Mouse (Mus musculus): ENCODE measurements around the gene Steap3.

The Steap3 gene

GRCm38 (mm10) chr1:120198151-120198550 is 74.4 kb downstream of the Steap3 start:
- no peak for DNase-seq (ENCODE audit: low read depth)

- DNase-seq (ENCODE audit: low read depth), result peak; percentile 93
These were observed 75.3 kb downstream of the Steap3 start for GRCm38 (mm10) chr1:120197189-120197588.

GRCm38 (mm10) chr1:120196724-120197123 is 75.8 kb downstream of the Steap3 start:
- no peak for DNase-seq (ENCODE audit: low read depth)

- DNase-seq (ENCODE audit: low read depth), result no peak
These were observed 76.6 kb downstream of the Steap3 start for GRCm38 (mm10) chr1:120195947-120196346.

GRCm38 (mm10) chr1:120193586-120193985 is 78.9 kb downstream of the Steap3 start:
- no peak for DNase-seq (ENCODE audit: low read depth)

- DNase-seq (ENCODE audit: low read depth), result no peak
These were observed 80.2 kb downstream of the Steap3 start for GRCm38 (mm10) chr1:120192321-120192720.

GRCm38 (mm10) chr1:120190946-120191345 is 81.6 kb downstream of the Steap3 start:
- no peak for DNase-seq (ENCODE audit: low read depth)

- DNase-seq (ENCODE audit: low read depth), result no peak
These were observed 82.2 kb downstream of the Steap3 start for GRCm38 (mm10) chr1:120190300-120190699.

- DNase-seq (ENCODE audit: low read depth), result no peak
These were observed 83.3 kb downstream of the Steap3 start for GRCm38 (mm10) chr1:120189206-120189605.

- DNase-seq (ENCODE audit: low read depth), result no peak
These were observed 85.4 kb downstream of the Steap3 start for GRCm38 (mm10) chr1:120187059-120187458.

- no peak for DNase-seq (ENCODE audit: low read depth)
These were observed 85.8 kb downstream of the Steap3 start for GRCm38 (mm10) chr1:120186655-120187054.

- no peak for DNase-seq (ENCODE audit: low read depth)
These were observed 86.3 kb downstream of the Steap3 start for GRCm38 (mm10) chr1:120186204-120186603.

GRCm38 (mm10) chr1:120177141-120177540 is 95.4 kb downstream of the Steap3 start:
- no peak for DNase-seq (ENCODE audit: low read depth)

- no peak for DNase-seq (ENCODE audit: low read depth)
These were observed 96.2 kb downstream of the Steap3 start for GRCm38 (mm10) chr1:120176313-120176712.

GRCm38 (mm10) chr1:120174991-120175390 is 97.5 kb downstream of the Steap3 start:
- no peak for DNase-seq (ENCODE audit: low read depth)

GRCm38 (mm10) chr1:120171819-120172521 is 100.5 kb downstream of the Steap3 start:
- peak; percentile 74 for DNase-seq (ENCODE audit: low read depth)

GRCm38 (mm10) chr1:120170307-120170706 is 102.2 kb downstream of the Steap3 start:
- DNase-seq (ENCODE audit: low read depth), result no peak

- DNase-seq (ENCODE audit: low read depth), result no peak
These were observed 103.8 kb downstream of the Steap3 start for GRCm38 (mm10) chr1:120168674-120169073.

GRCm38 (mm10) chr1:120168016-120168415 is 104.5 kb downstream of the Steap3 start:
- peak; percentile 64 for DNase-seq (ENCODE audit: low read depth)

- DNase-seq (ENCODE audit: low read depth), result no peak
These were observed 109.9 kb downstream of the Steap3 start for GRCm38 (mm10) chr1:120162616-120163015.

GRCm38 (mm10) chr1:120161502-120161901 is 111.0 kb downstream of the Steap3 start:
- no peak for DNase-seq (ENCODE audit: low read depth)

- no peak for DNase-seq (ENCODE audit: low read depth)
These were observed 113.9 kb downstream of the Steap3 start for GRCm38 (mm10) chr1:120158474-120159127.

- peak; percentile 57 for DNase-seq (ENCODE audit: low read depth)
These were observed 117.2 kb downstream of the Steap3 start for GRCm38 (mm10) chr1:120155325-120155724.

- peak; percentile 84 for DNase-seq (ENCODE audit: low read depth)
These were observed 118.3 kb downstream of the Steap3 start for GRCm38 (mm10) chr1:120154232-120154631.
